Mouse (Mus musculus) ES-Bruce4 (cell line): ENCODE measurements around the gene Klf4.

ENCODE experiments used
- CTCF ChIP-seq: IDR thresholded peaks from one replicate; pipeline ENCODE4 v1.8.1; 2011; ENCODE audit warnings: low read depth, low read length
- POLR2A ChIP-seq: IDR thresholded peaks from one replicate; pipeline ENCODE4 v1.8.1; 2011; ENCODE audit warnings: low read length; ENCODE audit not compliant: insufficient read depth

- no peak for TF ChIP-seq POLR2A
- TF ChIP-seq CTCF: no peak
Observed at GRCm38 (mm10) chr4:55533803-55534254, 1.6 kb upstream of the Klf4 start.
